Mouse (Mus musculus) C2C12 (cell line): ENCODE results near the gene Slc32a1.

Experiments
- CEBPB ChIP-seq: IDR thresholded peaks from one replicate; pipeline ENCODE4 v1.6.1; 2011; ENCODE audit warnings: low read depth, mild to moderate bottlenecking, control low read depth, moderate library complexity
- CTCF ChIP-seq: IDR thresholded peaks from one replicate; pipeline ENCODE4 v1.5.1; 2011; ENCODE audit not compliant: control insufficient read depth, insufficient read depth, insufficient read length
- MAX ChIP-seq: IDR thresholded peaks from one replicate; pipeline ENCODE4 v1.6.1; 2011; ENCODE audit warnings: mild to moderate bottlenecking, control low read depth
- MYOD1 ChIP-seq: IDR thresholded peaks from one replicate; pipeline ENCODE4 v1.6.1; 2011; ENCODE audit warnings: low read depth; ENCODE audit not compliant: control insufficient read depth, insufficient read length
- USF1 ChIP-seq: IDR thresholded peaks from one replicate; pipeline ENCODE4 v1.6.1; 2011; ENCODE audit warnings: low read depth, mild to moderate bottlenecking, control low read depth, moderate library complexity

DNA sequence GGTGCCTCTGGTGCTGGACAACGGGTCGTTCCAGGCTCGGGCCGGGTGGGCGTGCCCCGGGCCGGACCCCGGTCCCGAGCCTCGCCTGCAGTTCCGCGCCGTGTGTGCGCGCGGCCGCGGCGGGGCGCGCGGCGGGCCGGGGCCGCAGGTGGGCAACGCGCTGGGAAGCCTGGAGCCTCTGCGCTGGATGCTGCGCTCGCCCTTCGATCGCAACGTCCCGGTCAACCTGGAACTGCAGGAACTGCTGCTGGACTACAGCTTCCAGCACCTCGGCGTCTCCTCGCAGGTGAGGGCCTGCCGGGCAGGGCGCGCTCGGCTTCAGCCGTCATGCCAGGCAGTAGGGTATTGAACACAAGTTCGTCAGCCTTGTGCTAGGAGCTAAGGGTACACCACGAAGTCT is 14.7 kb downstream of the Slc32a1 start:
- TF ChIP-seq CTCF: no peak
- no peak for TF ChIP-seq USF1
- no peak for TF ChIP-seq MAX
- no peak for TF ChIP-seq CEBPB
- TF ChIP-seq MYOD1: no peak
